Mouse (Mus musculus) kidney, adult 8-10 months (tissue): ENCODE results near the gene Bclaf3.
"Not testable (repeated sequence)": the region's sequence is repeated elsewhere in the genome, so short reads cannot be mapped to it uniquely, and the experiment has no call there.

ENCODE experiments used
- DNase-seq, 2 experiments: peaks; one replicate each; pipeline ENCODE4 v3.0.0; 2022

The Bclaf3 gene

GRCm38 (mm10) chrX:159526388-159526787 is at the start of gene Bclaf3:
TSS of gene Bclaf3 (plus strand) at chrX:159526688.
- DNase-seq: no peak

GRCm38 (mm10) chrX:159478243-159478940 is 48.1 kb upstream of the Bclaf3 start:
- DNase-seq: not testable (repeated sequence)

GRCm38 (mm10) chrX:159484247-159484646 is 42.2 kb upstream of the Bclaf3 start:
- no peak for DNase-seq

GRCm38 (mm10) chrX:159503181-159503580 is 23.3 kb upstream of the Bclaf3 start:
- no peak for DNase-seq

- no peak for DNase-seq
Observed at GRCm38 (mm10) chrX:159508331-159509036, 18.0 kb upstream of the Bclaf3 start.

GRCm38 (mm10) chrX:159509042-159509441 is 17.4 kb upstream of the Bclaf3 start:
- no peak for DNase-seq

GRCm38 (mm10) chrX:159509847-159510715 is 16.4 kb upstream of the Bclaf3 start:
- no peak for DNase-seq

GRCm38 (mm10) chrX:159510716-159511051 is 15.8 kb upstream of the Bclaf3 start:
- no peak for DNase-seq

GRCm38 (mm10) chrX:159515599-159515998 is 10.9 kb upstream of the Bclaf3 start:
- DNase-seq: no peak

GRCm38 (mm10) chrX:159521780-159522179 is 4.7 kb upstream of the Bclaf3 start:
- no peak for DNase-seq

GRCm38 (mm10) chrX:159522651-159523050 is 3.8 kb upstream of the Bclaf3 start:
- no peak for DNase-seq

- DNase-seq: peak; percentile 96
Observed at GRCm38 (mm10) chrX:159532427-159532810, 5.9 kb downstream of the Bclaf3 start.

GRCm38 (mm10) chrX:159532811-159533462 is 6.4 kb downstream of the Bclaf3 start:
- peak; percentile 4 to 20 for DNase-seq

- DNase-seq: no peak
Observed at GRCm38 (mm10) chrX:159541936-159542335, 15.4 kb downstream of the Bclaf3 start.

GRCm38 (mm10) chrX:159547093-159547492 is 20.6 kb downstream of the Bclaf3 start:
- no peak for DNase-seq

GRCm38 (mm10) chrX:159584738-159585137 is 58.2 kb downstream of the Bclaf3 start:
- not testable (repeated sequence) for DNase-seq

GRCm38 (mm10) chrX:159591633-159592032 is 65.1 kb downstream of the Bclaf3 start:
- no peak for DNase-seq

GRCm38 (mm10) chrX:159597502-159597901 is 71.0 kb downstream of the Bclaf3 start:
- DNase-seq: no peak

- DNase-seq: no peak
Observed at GRCm38 (mm10) chrX:159604832-159605231, 78.3 kb downstream of the Bclaf3 start.

GRCm38 (mm10) chrX:159606936-159607335 is 80.4 kb downstream of the Bclaf3 start:
- DNase-seq: peak in 1 of 2 experiments; percentile 9

GRCm38 (mm10) chrX:159626208-159626906 is 99.9 kb downstream of the Bclaf3 start:
- DNase-seq: no peak

- DNase-seq: peak; percentile 48 to 56
Observed at GRCm38 (mm10) chrX:159626907-159627587, 100.6 kb downstream of the Bclaf3 start, which contains the start of gene Sh3kbp1. TSS of gene Sh3kbp1 (plus strand) at chrX:159627272.
